Mouse (Mus musculus) midbrain, embryonic 11.5 days (tissue): Measurements from ENCODE around the gene Habp4. TPM values are rescaled to one million over a fixed set of nuclear protein-coding genes. Genes with fewer than 3 reads are reported as not detected.

Experiments
- polyA plus RNA-seq: library from polyadenylated mRNA; unstranded; fragments of >200 nt; fragmentation: Nextera tagmentation; extraction: Ambion mirVana; gene quantifications from 2 replicates; pipeline ENCODE4 v1.2.1, GENCODE M21; 2014

The Habp4 gene
- polyA plus RNA-seq, 1 experiment from 2014 or later: 23.1 TPM

Other genes starting within 250 kb of the Habp4 start
- gene Hsd17b3, start 72.6 kb upstream of the Habp4 start, polyA plus RNA-seq: not detected in 2 replicates
- 2.9 and 5.0 TPM in 2 replicates for gene Slc35d2, start 32.5 kb upstream of the Habp4 start, polyA plus RNA-seq
- gene Zfp367, start 8.6 kb upstream of the Habp4 start, polyA plus RNA-seq: 25.6 and 25.7 TPM in 2 replicates
- gene Cdc14b, start 113.5 kb downstream of the Habp4 start, polyA plus RNA-seq: 7.7 and 8.8 TPM in 2 replicates
- 19.5 and 21.4 TPM in 2 replicates for gene Aaed1, start 150.9 kb downstream of the Habp4 start, polyA plus RNA-seq
- gene Ctsl, start 209.1 kb downstream of the Habp4 start, polyA plus RNA-seq: 142 and 147 TPM in 2 replicates